Mouse (Mus musculus) liver, adult 2 months (tissue): ENCODE results near the gene Ano2. TPM values are rescaled to one million over a fixed set of nuclear protein-coding genes. Genes with fewer than 3 reads are reported as not detected.

Experiments
- DNase-seq: peaks from one replicate; pipeline ENCODE4 v3.0.0-alpha.2; 2011; ENCODE audit warnings: low read depth, low spot score; ENCODE audit errors: extremely low read depth
- H3K27ac ChIP-seq: fragments of 200-500 bp; replicated peaks from 2 replicates; pipeline ENCODE4 v1.5.1; 2012; ENCODE audit warnings: low read depth, mild to moderate bottlenecking, control low read depth, inconsistent platforms, low read length; ENCODE audit not compliant: insufficient read depth
- H3K27me3 ChIP-seq: fragments of 200-500 bp; 2 replicates; pipeline ENCODE4 v1.6.1; 2012; ENCODE audit warnings: mild to moderate bottlenecking, moderate library complexity, low read length, inconsistent platforms; ENCODE audit not compliant: control insufficient read depth, insufficient read depth
- H3K36me3 ChIP-seq: fragments of 200-500 bp; 2 replicates; pipeline ENCODE4 v1.6.1; 2012; ENCODE audit warnings: low read length, inconsistent platforms; ENCODE audit not compliant: control insufficient read depth, insufficient read depth
- H3K4me1 ChIP-seq: fragments of 200-500 bp; 2 replicates; pipeline ENCODE4 v1.6.1; 2011; ENCODE audit warnings: low read length; ENCODE audit not compliant: control insufficient read depth, insufficient read depth
- H3K4me3 ChIP-seq: fragments of 200-500 bp; 2 replicates; pipeline ENCODE4 v1.5.1; 2011; ENCODE audit warnings: low read depth, mild to moderate bottlenecking, control low read depth, low read length, moderate library complexity; ENCODE audit not compliant: insufficient read depth
- H3K79me2 ChIP-seq: fragments of 200-500 bp; 2 replicates; pipeline ENCODE4 v1.6.1; 2012; ENCODE audit warnings: inconsistent platforms, mild to moderate bottlenecking, low read length, moderate library complexity; ENCODE audit not compliant: control insufficient read depth, insufficient read depth
- H3K9ac ChIP-seq: fragments of 200-500 bp; 2 replicates; pipeline ENCODE4 v1.6.1; 2012; ENCODE audit warnings: low read depth, mild to moderate bottlenecking, control low read depth, inconsistent platforms, low read length
- CTCF ChIP-seq: fragments of 200-500 bp; IDR thresholded peaks from 2 replicates; pipeline ENCODE4 v1.5.1; 2011; ENCODE audit warnings: low read depth, low read length, control low read depth
- POLR2A ChIP-seq: fragments of 200-500 bp; IDR thresholded peaks from 2 replicates; pipeline ENCODE4 v1.6.1; 2011; ENCODE audit warnings: low read length, control low read depth; ENCODE audit not compliant: insufficient read depth; ENCODE audit errors: extremely low read depth
- WGBS: fragments of 180-500 bp; shearing (Covaris S2); methylation state at CpG from one replicate; pipeline ENCODE4 v1.1.7; 2018; 5-methylcytosine and 5-hydroxymethylcytosine counted together
- polyA plus RNA-seq: library from polyadenylated mRNA; depleted of rRNA; stranded (reverse); fragments of >200 nt; gene quantifications from 2 replicates; pipeline ENCODE4 v1.2.3, GENCODE M21; 2012
- total RNA-seq: library from RNA; depleted of rRNA; stranded (reverse); fragments of >200 nt; gene quantifications from 2 replicates; pipeline ENCODE4 v1.2.3, GENCODE M21; 2014

Gene Ano2
- total and polyA plus RNA-seq, 2 experiments: 0.09 TPM; not detected in 1

DNA sequence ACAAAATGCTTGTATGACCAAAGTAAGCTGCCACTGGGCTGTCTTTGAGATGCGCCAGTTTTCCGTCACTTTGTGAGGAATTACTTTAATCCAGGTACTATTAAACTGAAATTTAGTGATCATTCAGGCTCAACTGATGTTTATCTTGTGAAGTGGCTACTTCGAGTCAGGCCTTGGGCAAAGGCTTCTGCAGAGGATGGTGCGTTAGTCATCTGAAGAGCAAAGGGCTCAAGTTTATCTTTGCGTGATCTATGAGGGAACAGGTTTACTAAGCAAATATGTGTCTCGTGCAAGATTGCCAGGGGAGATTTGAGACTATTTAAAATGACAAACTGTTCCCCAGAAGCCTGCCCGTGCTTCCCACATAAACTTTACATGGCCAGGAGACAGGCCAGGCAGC, 241.7 kb downstream of the Ano2 start:
- Histone ChIP-seq H3K27ac (no peak overlapping the region), H3K9ac (no peak overlapping the region), H3K36me3 (no peaks in the 10 kb centered on the region), H3K27me3 (no peaks in the 10 kb centered on the region), H3K4me3 (no peak overlapping the region), H3K79me2 (no peaks in the 10 kb centered on the region), H3K4me1 (no peaks in the 10 kb centered on the region)
- 43% methylated on average over 7 of the region's 7 CpGs for WGBS
- DNase-seq: peak; percentile 13
- TF ChIP-seq CTCF (no peak), POLR2A (no peak)

DNA sequence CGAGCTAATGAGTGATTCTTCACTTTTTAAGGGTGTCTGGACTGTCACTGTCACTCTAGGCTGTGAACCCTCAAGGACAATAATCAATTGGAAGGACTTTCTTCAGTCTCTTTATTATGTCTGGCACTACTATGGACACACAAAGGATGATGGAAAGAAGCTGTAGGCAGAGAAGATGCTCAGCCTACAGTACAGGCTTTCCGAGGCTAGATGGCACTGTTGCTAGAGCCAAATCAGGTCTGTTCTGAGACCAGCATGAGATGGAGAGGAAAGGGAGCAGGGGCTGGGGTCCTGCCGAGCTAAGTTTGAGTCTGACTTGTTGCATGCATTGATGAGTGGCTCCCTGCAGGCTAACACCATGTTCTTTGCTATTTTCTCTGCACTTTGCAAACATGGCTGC, 264.7 kb downstream of the Ano2 start:
- H3K36me3 ChIP-seq: no peaks in the 10 kb centered on the region
- H3K4me3 ChIP-seq: no peak overlapping the region
- H3K4me1 ChIP-seq: no peaks in the 10 kb centered on the region
- 16% methylated on average over 3 of the region's 3 CpGs for WGBS
- H3K27me3 ChIP-seq: no peaks in the 10 kb centered on the region
- TF ChIP-seq POLR2A: no peak
- peak; percentile 67 for TF ChIP-seq CTCF
- H3K9ac ChIP-seq: no peak overlapping the region
- H3K79me2 ChIP-seq: no peaks in the 10 kb centered on the region
- H3K27ac ChIP-seq: no peak overlapping the region
- no peak for DNase-seq

DNA sequence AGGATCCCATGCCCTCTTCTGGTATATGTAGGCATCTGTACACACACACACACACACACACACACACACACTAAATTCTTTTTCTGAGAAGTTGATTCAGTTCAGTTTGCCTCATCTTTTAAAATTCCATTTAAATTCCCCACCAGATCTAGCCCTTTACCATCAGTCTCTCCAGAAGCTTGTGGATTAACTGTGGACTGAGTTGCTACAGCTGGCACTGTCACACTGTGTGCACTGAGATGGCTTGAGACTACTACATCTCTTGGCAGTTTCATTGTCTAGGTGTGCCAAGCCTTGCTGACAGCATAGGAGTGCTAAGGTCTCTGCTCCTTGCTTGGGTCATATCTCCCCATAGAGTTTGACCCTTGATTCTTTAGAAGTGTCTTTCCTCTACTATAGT, 283.3 kb downstream of the Ano2 start:
- H3K27ac ChIP-seq: no peak overlapping the region
- no peak overlapping the region for H3K9ac ChIP-seq
- H3K36me3 ChIP-seq: no peaks in the 10 kb centered on the region
- no peak for TF ChIP-seq CTCF
- no peak for TF ChIP-seq POLR2A
- H3K27me3 ChIP-seq: no peaks in the 10 kb centered on the region
- H3K79me2 ChIP-seq: no peaks in the 10 kb centered on the region
- no peak for DNase-seq
- no peaks in the 10 kb centered on the region for H3K4me1 ChIP-seq
- H3K4me3 ChIP-seq: no peak overlapping the region

DNA sequence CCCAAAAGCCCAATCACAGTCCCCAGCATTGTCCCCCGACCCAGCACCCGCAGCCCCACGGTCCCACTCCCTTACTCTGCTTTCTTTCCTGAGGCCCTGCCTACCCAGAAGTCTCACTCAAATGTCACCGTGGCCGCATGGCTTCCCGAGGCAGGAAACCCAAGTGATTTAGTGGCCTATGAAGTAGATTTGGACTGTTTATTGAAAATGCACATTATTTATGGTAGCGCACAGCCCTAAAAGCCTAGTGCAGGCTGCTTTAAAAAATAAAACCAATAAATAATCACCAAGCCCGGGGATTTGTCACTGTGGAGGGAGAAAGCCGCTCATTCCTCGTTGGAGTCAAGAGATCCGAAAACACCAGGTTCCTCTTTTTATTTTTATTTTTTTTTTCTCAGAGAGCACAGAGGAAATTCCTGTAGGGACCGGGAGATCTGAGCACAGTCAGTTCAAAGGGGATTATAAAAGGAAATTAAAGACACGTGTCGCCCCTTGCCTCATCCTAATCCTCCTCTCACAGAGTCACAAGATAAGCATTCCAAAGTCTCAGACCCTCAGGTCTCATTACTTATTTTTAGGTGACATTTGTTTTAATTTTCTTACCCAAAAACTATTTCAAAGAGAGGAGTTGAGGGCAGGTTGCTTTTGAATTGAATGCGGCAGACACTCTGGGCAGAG, 285.7 kb downstream of the Ano2 start:
- Histone ChIP-seq H3K4me1 (no peaks in the 10 kb centered on the region), H3K79me2 (no peaks in the 10 kb centered on the region), H3K4me3 (no peak overlapping the region), H3K27me3 (no peaks in the 10 kb centered on the region), H3K27ac (no peak overlapping the region), H3K36me3 (no peaks in the 10 kb centered on the region), H3K9ac (no peak overlapping the region)
- WGBS: 72% methylated on average over 15 of the region's 15 CpGs
- no peak for DNase-seq
- TF ChIP-seq CTCF (no peak), POLR2A (no peak)

DNA sequence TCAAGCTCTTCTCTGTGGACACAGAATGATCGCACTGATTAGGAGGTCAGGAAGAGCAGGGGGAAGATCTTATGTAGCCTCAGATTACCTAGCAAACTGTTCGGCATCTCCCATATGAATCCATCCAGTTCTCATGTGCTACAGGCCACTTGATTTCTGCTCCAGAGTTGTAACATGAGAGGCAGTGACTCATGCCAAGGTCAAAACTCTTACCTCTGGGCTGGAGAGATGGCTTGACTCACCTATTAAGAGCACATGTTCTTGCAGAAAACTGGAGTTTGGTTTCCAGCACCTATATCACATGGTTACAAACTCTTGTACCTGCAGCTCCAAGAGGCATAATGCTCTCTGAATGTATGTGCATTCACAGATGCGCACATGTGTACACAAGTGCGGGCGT, 289.4 kb downstream of the Ano2 start:
- Histone ChIP-seq H3K79me2 (no peaks in the 10 kb centered on the region), H3K4me3 (no peak overlapping the region), H3K36me3 (no peaks in the 10 kb centered on the region), H3K27ac (no peak overlapping the region), H3K4me1 (no peaks in the 10 kb centered on the region), H3K9ac (no peak overlapping the region), H3K27me3 (no peaks in the 10 kb centered on the region)
- 89% methylated on average over 5 of the region's 5 CpGs for WGBS
- TF ChIP-seq CTCF (no peak), POLR2A (no peak)
- DNase-seq: no peak

DNA sequence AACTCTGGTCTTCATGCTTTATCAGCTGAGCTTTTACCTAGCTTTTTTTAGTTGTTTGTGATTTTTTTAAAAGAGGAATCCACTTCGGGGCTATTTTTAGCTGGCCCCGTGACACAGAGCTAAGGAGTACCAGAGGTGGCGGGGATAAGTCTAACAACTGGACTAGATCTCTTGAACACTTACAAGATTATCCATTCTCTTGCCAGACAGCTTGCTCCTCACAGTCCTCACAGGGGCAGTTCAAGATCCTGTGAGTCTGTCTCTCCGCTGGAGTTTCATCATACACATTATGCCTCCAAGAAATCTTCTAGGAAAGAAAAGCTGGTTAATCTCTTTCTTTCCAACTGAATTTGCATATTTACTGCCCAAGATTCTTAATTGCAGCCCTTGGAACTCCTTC, 293.8 kb downstream of the Ano2 start:
- H3K79me2 ChIP-seq: no peaks in the 10 kb centered on the region
- no peak overlapping the region for H3K4me3 ChIP-seq
- no peaks in the 10 kb centered on the region for H3K4me1 ChIP-seq
- WGBS: 86% methylated on average over 4 of the region's 4 CpGs
- H3K36me3 ChIP-seq: no peaks in the 10 kb centered on the region
- H3K27ac ChIP-seq: no peak overlapping the region
- TF ChIP-seq CTCF (no peak), POLR2A (no peak)
- H3K9ac ChIP-seq: no peak overlapping the region
- DNase-seq: no peak
- H3K27me3 ChIP-seq: no peaks in the 10 kb centered on the region
